11 mouse cellular contexts compared by ENCODE assay signal in genomic region chr19:4194021-4194724, GRCm38 (mm10). TPM values are rescaled to one million over a fixed set of nuclear protein-coding genes. Genes with fewer than 3 reads are reported as not detected.
A peak's percentile ranks its signal among the peaks of the same experiment; 100 is the strongest.
DNase-seq lines count a peak whose midpoint lies in the region; ATAC-seq lines count a peak whose summit lies in the region.
"Had no signal": no experiment of that assay in that cellular context is flagged by ENCODE, and none has a peak within 500 bp of the region (broad histone marks: within the 10 kb centered on the region; RNA-seq: fewer than 3 reads in every experiment).

No protein-coding gene starts in this region.

- no peak for ATAC-seq in kidney, embryonic 14.5 days (ENCODE audit: low FRiP score, low TSS enrichment)
- ATAC-seq in embryonic facial prominence, embryonic 14.5 days (ENCODE audit: low read depth): no peak
- ATAC-seq in CD4-positive, CD25-positive, alpha-beta regulatory T cell, adult 4 months: no peak

- no peak overlapping the region for H3K4me3 ChIP-seq in kidney, embryonic 14.5 days (ENCODE audit: low read length)
- H3K4me3 ChIP-seq in embryonic facial prominence, embryonic 14.5 days (ENCODE audit: low read depth, low read length): no peak overlapping the region

- H3K27me3 ChIP-seq in kidney, embryonic 14.5 days (ENCODE audit: control insufficient read depth, insufficient read depth, low read length): no peaks in the 10 kb centered on the region
- H3K27me3 ChIP-seq in embryonic facial prominence, embryonic 14.5 days (replicated peaks; ENCODE audit: control insufficient read depth, insufficient read depth, low read length): no peaks in the 10 kb centered on the region
- H3K27me3 ChIP-seq: hindbrain, embryonic 15.5 days had no signal

- H3K4me1 ChIP-seq in kidney, embryonic 14.5 days (ENCODE audit: control insufficient read depth, insufficient read depth, low read length): peaks cover 29% of the 10 kb centered on the region
- peaks cover 17% of the 10 kb centered on the region for H3K4me1 ChIP-seq in embryonic facial prominence, embryonic 14.5 days (ENCODE audit: control insufficient read depth, insufficient read depth, low read length)

- peaks cover 57% of the 10 kb centered on the region for H3K36me3 ChIP-seq in kidney, embryonic 14.5 days (ENCODE audit: control insufficient read depth, insufficient read depth, low read length)
- H3K36me3 ChIP-seq in embryonic facial prominence, embryonic 14.5 days (ENCODE audit: control insufficient read depth, insufficient read depth, low read length): peaks cover 58% of the 10 kb centered on the region

- no peak overlapping the region for H3K27ac ChIP-seq in kidney, embryonic 14.5 days (ENCODE audit: low read depth, low read length)
- no peak overlapping the region for H3K27ac ChIP-seq in embryonic facial prominence, embryonic 14.5 days (replicated peaks; ENCODE audit: low read depth, low read length)

- H3K4me2 ChIP-seq in kidney, embryonic 14.5 days (replicated peaks; ENCODE audit: low read depth, low read length): peak overlapping the region; percentile 93; the same call in 1 of the 2 replicates
- H3K4me2 ChIP-seq in embryonic facial prominence, embryonic 14.5 days (ENCODE audit: low read depth, low read length): no peak overlapping the region

- WGBS in kidney, embryonic 14.5 days: 87% methylated on average over 8 of the region's 8 CpGs
- 87% methylated on average over 8 of the region's 8 CpGs for WGBS in embryonic facial prominence, embryonic 14.5 days

- DNase-seq in cerebellum, adult 9-10 months: peak; percentile 61
- no peak for DNase-seq in cerebellum, postnatal 14 days
- no peak for DNase-seq in kidney, adult 8-10 months
- peak; percentile 58 for DNase-seq in CD4-positive helper T cell, adult 2 months (ENCODE audit: low read depth, low spot score)
- no peak for DNase-seq in embryonic facial prominence, embryonic 14.5 days (ENCODE audit: low spot score)
- no peak for DNase-seq in urinary bladder, adult 18-20 months (ENCODE audit: low spot score in 2 of 2)
- DNase-seq: lung, adult 18-20 months; right cerebral cortex, postnatal 4 days had no signal

- H3K9me3 ChIP-seq in kidney, embryonic 14.5 days (ENCODE audit: control insufficient read depth, low read length): no peaks in the 10 kb centered on the region
- H3K9me3 ChIP-seq in embryonic facial prominence, embryonic 14.5 days (ENCODE audit: control insufficient read depth, low read length): no peaks in the 10 kb centered on the region
- H3K9me3 ChIP-seq: hindbrain, embryonic 15.5 days had no signal

- H3K9ac ChIP-seq in kidney, embryonic 14.5 days (ENCODE audit: low read depth, low read length): 0 out of 2 replicates have a peak overlapping the region, but pooled peaks have one; percentile 12
- H3K9ac ChIP-seq in embryonic facial prominence, embryonic 14.5 days (ENCODE audit: low read depth, low read length): peak overlapping the region; percentile 6; the same call in 1 of the 2 replicates
- H3K9ac ChIP-seq: hindbrain, embryonic 15.5 days had no signal

RNA-seq across cellular contexts. Expression of gene Ppp1ca, which starts 2.3 kb away (rescaled TPM):
- 987 and 1,041 TPM in 2 replicates for polyA plus RNA-seq in kidney, embryonic 14.5 days (2014; fragmentation: Nextera tagmentation; extraction: Ambion mirVana)
- 744 and 800 TPM in 2 replicates for polyA plus RNA-seq in embryonic facial prominence, embryonic 14.5 days (2014; fragmentation: Nextera tagmentation; extraction: Ambion mirVana)
- polyA plus RNA-seq in CD4-positive, CD25-positive, alpha-beta regulatory T cell, adult 4 months (2017; shearing (Covaris generic)): 100 to 1,000 TPM; 835 to 936 TPM

RNA-seq across cellular contexts. Expression of gene Tbc1d10c, which starts 3.1 kb away (rescaled TPM):
- 2.7 and 3.2 TPM in 2 replicates for polyA plus RNA-seq in kidney, embryonic 14.5 days (2014; fragmentation: Nextera tagmentation; extraction: Ambion mirVana)
- polyA plus RNA-seq in embryonic facial prominence, embryonic 14.5 days (2014; fragmentation: Nextera tagmentation; extraction: Ambion mirVana): 3.6 and 3.8 TPM in 2 replicates
- 100 to 1,000 TPM; 594 to 924 TPM for polyA plus RNA-seq in CD4-positive, CD25-positive, alpha-beta regulatory T cell, adult 4 months (2017; shearing (Covaris generic))

RNA-seq across cellular contexts. Expression of gene Rad9a, which starts 7.3 kb away (rescaled TPM):
- 34.7 and 39.5 TPM in 2 replicates for polyA plus RNA-seq in kidney, embryonic 14.5 days (2014; fragmentation: Nextera tagmentation; extraction: Ambion mirVana)
- 28.9 and 32.4 TPM in 2 replicates for polyA plus RNA-seq in embryonic facial prominence, embryonic 14.5 days (2014; fragmentation: Nextera tagmentation; extraction: Ambion mirVana)
- polyA plus RNA-seq in CD4-positive, CD25-positive, alpha-beta regulatory T cell, adult 4 months (2017; shearing (Covaris generic)): 10 to 100 TPM; 63.6 to 83.6 TPM

RNA-seq across cellular contexts. Expression of gene Carns1, which starts 18.9 kb away (rescaled TPM):
- 1.7 and 1.9 TPM in 2 replicates for polyA plus RNA-seq in kidney, embryonic 14.5 days (2014; fragmentation: Nextera tagmentation; extraction: Ambion mirVana)
- polyA plus RNA-seq in embryonic facial prominence, embryonic 14.5 days (2014; fragmentation: Nextera tagmentation; extraction: Ambion mirVana): 4.3 and 5.3 TPM in 2 replicates
- 10 to 100 TPM in 1 of 2 experiments, 1 to 10 TPM in 1; 9.4 to 11.9 TPM for polyA plus RNA-seq in CD4-positive, CD25-positive, alpha-beta regulatory T cell, adult 4 months (2017; shearing (Covaris generic))

RNA-seq across cellular contexts. Expression of gene Clcf1, which starts 19.9 kb away (rescaled TPM):
- 5.7 and 5.9 TPM in 2 replicates for polyA plus RNA-seq in kidney, embryonic 14.5 days (2014; fragmentation: Nextera tagmentation; extraction: Ambion mirVana)
- polyA plus RNA-seq in embryonic facial prominence, embryonic 14.5 days (2014; fragmentation: Nextera tagmentation; extraction: Ambion mirVana): 6.0 and 6.3 TPM in 2 replicates
- polyA plus RNA-seq in CD4-positive, CD25-positive, alpha-beta regulatory T cell, adult 4 months (2017; shearing (Covaris generic)): 10 to 100 TPM; 35.0 to 46.5 TPM

Comparison
In these comparisons a context has a peak if more than half of its experiments do, and no peak if none do; other contexts are left out.
1. DNase-seq: peak in cerebellum, adult 9-10 months (single experiment) and CD4-positive helper T cell, adult 2 months (single experiment); none in cerebellum, postnatal 14 days (0 of 2), kidney, adult 8-10 months (0 of 2), embryonic facial prominence, embryonic 14.5 days (single experiment) and urinary bladder, adult 18-20 months (0 of 2).
2. RNA of gene Tbc1d10c, which starts 3.1 kb away (polyA plus RNA-seq): 594 to 924 TPM in CD4-positive, CD25-positive, alpha-beta regulatory T cell, adult 4 months; 3.6 to 3.8 TPM in embryonic facial prominence, embryonic 14.5 days and 2.7 to 3.2 TPM in kidney, embryonic 14.5 days; every median in the first group is over 100 times any median in the second.